ENCODE assay signal across 24 mouse cellular contexts in genomic region chr7:16877717-16878116, GRCm38 (mm10). TPM values are rescaled to one million over a fixed set of nuclear protein-coding genes. Genes with fewer than 3 reads are reported as not detected.
DNase-seq lines count a peak whose midpoint lies in the region; TF ChIP-seq lines count a peak whose summit lies in the region.
"Had no signal": no experiment of that assay in that cellular context is flagged by ENCODE, and none has a peak within 500 bp of the region (broad histone marks: within the 10 kb centered on the region; RNA-seq: fewer than 3 reads in every experiment).

No protein-coding gene starts in this region.

- no peak for TF ChIP-seq EP300 in heart, adult 2 months (IDR thresholded peaks at IDR 0.05; ENCODE audit: insufficient read depth, low read depth, low read length)

- no peaks in the 10 kb centered on the region for H3K27me3 ChIP-seq in heart, adult 2 months (ENCODE audit: control insufficient read depth, insufficient read depth, low read length)
- H3K27me3 ChIP-seq: embryonic facial prominence, embryonic 15.5 days; forebrain, embryonic 15.5 days; kidney, embryonic 15.5 days; limb, embryonic 15.5 days; midbrain, embryonic 13.5 days; Patski had no signal

- H3K4me1 ChIP-seq in heart, adult 2 months (ENCODE audit: control insufficient read depth, insufficient read depth, low read length), result peaks cover 5% of the 10 kb centered on the region

- H3K9ac ChIP-seq in heart, adult 2 months (ENCODE audit: low read depth, low read length), result no peak overlapping the region
- H3K9ac ChIP-seq: forebrain, embryonic 15.5 days; liver, embryonic 15.5 days; neural tube, embryonic 12.5 days had no signal

- no peak overlapping the region for H3K4me3 ChIP-seq in heart, adult 2 months
- no peak overlapping the region for H3K4me3 ChIP-seq in layer of hippocampus, adult 2 months
- H3K4me3 ChIP-seq: liver, embryonic 15.5 days; megakaryocyte, embryonic 14.5 days had no signal

- DNase-seq in heart, adult 2 months, result no peak
- DNase-seq in heart, postnatal 4 days, result no peak
- DNase-seq in layer of hippocampus, adult 2 months (ENCODE audit: low spot score in 2 of 2), result no peak
- DNase-seq in layer of hippocampus, adult 11-12 months (ENCODE audit: low spot score), result no peak
- DNase-seq in A20 (ENCODE audit: low read depth, low spot score), result peak; percentile 22
- DNase-seq in induced T-regulatory cell, adult 2 months (ENCODE audit: low read depth), result peak; percentile 42
- no peak for DNase-seq in right cerebral cortex, adult 18-20 months
- DNase-seq in layer of hippocampus, adult 9-10 months (ENCODE audit: low spot score), result no peak
- DNase-seq: cerebellum, adult 11 months; cerebellum, postnatal 10 days; kidney, adult 11 months; lung, postnatal 36 days; right cerebral cortex, postnatal 25 days; spleen, adult 18-20 months had no signal

- H3K27ac ChIP-seq in heart, adult 2 months, result no peak overlapping the region
- no peak overlapping the region for H3K27ac ChIP-seq in layer of hippocampus, adult 2 months
- H3K27ac ChIP-seq: forebrain, embryonic 15.5 days; liver, embryonic 15.5 days; midbrain, embryonic 13.5 days; neural tube, embryonic 12.5 days had no signal

- H3K79me2 ChIP-seq in heart, adult 2 months (replicated peaks; ENCODE audit: control insufficient read depth, insufficient read depth, low read length), result no peaks in the 10 kb centered on the region

- TF ChIP-seq CTCF in heart, adult 2 months (IDR thresholded peaks at IDR 0.05), result peak; percentile 35
- TF ChIP-seq CTCF in layer of hippocampus, adult 2 months (conservative IDR thresholded peaks at IDR 0.05), result peak; percentile 66

- no peaks in the 10 kb centered on the region for H3K36me3 ChIP-seq in heart, adult 2 months (ENCODE audit: control insufficient read depth, insufficient read depth, low read length)
- H3K36me3 ChIP-seq: forebrain, embryonic 15.5 days; liver, embryonic 15.5 days had no signal

- TF ChIP-seq POLR2A in heart, adult 2 months (IDR thresholded peaks at IDR 0.05; ENCODE audit: insufficient read depth, low read depth, low read length), result no peak

- intact Hi-C loops in heart, adult 2 months (cut with DNase I), result no loop called here

- 75% methylated on average over 3 of the region's 3 CpGs for WGBS in heart, adult 2 months

RNA-seq across cellular contexts. Expression of gene Dact3, which starts 2.6 kb away (rescaled TPM):
- 10 to 100 TPM in 1 of 2 experiments, 1 to 10 TPM in 1; 8.6 to 12.1 TPM for total RNA-seq in heart, adult 2 months (2021)
- 19.6 and 20.0 TPM in 2 replicates for polyA plus RNA-seq in heart, adult 2 months (2012; rRNA removed)
- 10 to 100 TPM; 45.2 to 48.6 TPM for total RNA-seq in heart, postnatal 4 days (2021)
- total RNA-seq in layer of hippocampus, adult 2 months (2021), result 100 to 1,000 TPM; 154 to 156 TPM
- polyA plus RNA-seq: CD4-positive, CD25-positive, alpha-beta regulatory T cell, adult 4 months had no signal

RNA-seq across cellular contexts. Expression of gene Gng8, which starts 13.9 kb away (rescaled TPM):
- total RNA-seq in heart, adult 2 months (2021), result 1 to 10 TPM in 1 of 2 experiments, under 1 TPM in 1; 0.47 to 1.6 TPM
- polyA plus RNA-seq in heart, adult 2 months (2012; rRNA removed), result 7.4 and 13.1 TPM in 2 replicates
- 1 to 10 TPM; 1.4 to 1.8 TPM for total RNA-seq in heart, postnatal 4 days (2021)
- total RNA-seq in layer of hippocampus, adult 2 months (2021), result 1 to 10 TPM; 1.9 to 4.0 TPM
- polyA plus RNA-seq: CD4-positive, CD25-positive, alpha-beta regulatory T cell, adult 4 months had no signal

RNA-seq across cellular contexts. Expression of gene Ptgir, which starts 28.6 kb away (rescaled TPM):
- total RNA-seq in heart, adult 2 months (2021), result 1 to 10 TPM; 1.9 to 2.9 TPM
- polyA plus RNA-seq in heart, adult 2 months (2012; rRNA removed), result 5.2 and 7.4 TPM in 2 replicates
- total RNA-seq in heart, postnatal 4 days (2021), result 1 to 10 TPM; 1.9 to 2.7 TPM
- total RNA-seq in layer of hippocampus, adult 2 months (2021), result under 1 TPM; 0.10 to 0.20 TPM
- polyA plus RNA-seq: Patski had no signal

RNA-seq across cellular contexts. Expression of gene Prkd2, which starts 35.0 kb away (rescaled TPM):
- 10 to 100 TPM; 15.3 to 19.9 TPM for total RNA-seq in heart, adult 2 months (2021)
- 24.5 and 26.2 TPM in 2 replicates for polyA plus RNA-seq in heart, adult 2 months (2012; rRNA removed)
- 10 to 100 TPM; 23.0 to 23.4 TPM for total RNA-seq in heart, postnatal 4 days (2021)
- 1 to 10 TPM; 6.5 to 7.3 TPM for total RNA-seq in layer of hippocampus, adult 2 months (2021)

RNA-seq across cellular contexts. Expression of gene Calm3, which starts 46.2 kb away (rescaled TPM):
- 100 to 1,000 TPM; 168 to 175 TPM for total RNA-seq in heart, adult 2 months (2021)
- 163 and 206 TPM in 2 replicates for polyA plus RNA-seq in heart, adult 2 months (2012; rRNA removed)
- total RNA-seq in heart, postnatal 4 days (2021), result 100 to 1,000 TPM; 309 to 310 TPM
- 1,000 to 10,000 TPM; 2,074 to 2,160 TPM for total RNA-seq in layer of hippocampus, adult 2 months (2021)

Comparison
In these comparisons a context has a peak if more than half of its experiments do, and no peak if none do; other contexts are left out.
1. DNase-seq: peak in A20 (single experiment) and induced T-regulatory cell, adult 2 months (single experiment); none in heart, adult 2 months (0 of 2), heart, postnatal 4 days (single experiment), layer of hippocampus, adult 2 months (0 of 2), layer of hippocampus, adult 11-12 months (single experiment), right cerebral cortex, adult 18-20 months (single experiment) and layer of hippocampus, adult 9-10 months (single experiment).